Mouse (Mus musculus) neural tube, embryonic 13.5 days (tissue): Measurements from ENCODE around the gene Fam160b1. TPM values are rescaled to one million over a fixed set of nuclear protein-coding genes. Genes with fewer than 3 reads are reported as not detected.

Source experiments
- ATAC-seq: fragments of 200-750 bp; cut with Nextera tagmentation; 2 replicates; pipeline ENCODE4 v1.8.0; 2017; ENCODE audit warnings: low read depth, mild to moderate bottlenecking, moderate TSS enrichment, moderate library complexity
- H3K27ac ChIP-seq: fragments of 300-500 bp; sonication (generic); replicated peaks from 2 replicates; pipeline ENCODE4 v1.5.1; 2015; ENCODE audit warnings: moderate library complexity, mild to moderate bottlenecking, inconsistent platforms
- H3K27me3 ChIP-seq: fragments of 300-500 bp; sonication (generic); 2 replicates; pipeline ENCODE4 v1.6.1; 2015; ENCODE audit warnings: mild to moderate bottlenecking, inconsistent platforms
- H3K36me3 ChIP-seq: fragments of 300-500 bp; sonication (generic); 2 replicates; pipeline ENCODE4 v1.6.1; 2015; ENCODE audit warnings: mild to moderate bottlenecking, inconsistent platforms
- H3K4me1 ChIP-seq: fragments of 300-500 bp; sonication (generic); replicated peaks from 2 replicates; pipeline ENCODE4 v1.6.1; 2015; ENCODE audit warnings: inconsistent platforms
- H3K4me2 ChIP-seq: fragments of 300-500 bp; sonication (generic); 2 replicates; pipeline ENCODE4 v1.6.1; 2015; ENCODE audit warnings: inconsistent platforms, mild to moderate bottlenecking, moderate library complexity
- H3K4me3 ChIP-seq: fragments of 300-500 bp; sonication (generic); 2 replicates; pipeline ENCODE4 v1.5.1; 2015; ENCODE audit warnings: mild to moderate bottlenecking, inconsistent platforms
- H3K9ac ChIP-seq: fragments of 300-500 bp; sonication (generic); 2 replicates; pipeline ENCODE4 v1.6.1; 2015; ENCODE audit warnings: moderate library complexity, mild to moderate bottlenecking, inconsistent platforms
- H3K9me3 ChIP-seq: fragments of 300-500 bp; sonication (generic); 2 replicates; pipeline ENCODE4 v1.6.1; 2016; ENCODE audit warnings: inconsistent platforms
- WGBS: fragments of 180-500 bp; shearing (Covaris S2); methylation state at CpG from one replicate; pipeline ENCODE4 v1.1.7; 2015; 5-methylcytosine and 5-hydroxymethylcytosine counted together
- polyA plus RNA-seq: library from polyadenylated mRNA; unstranded; fragments of >200 nt; fragmentation: Nextera tagmentation; extraction: Ambion mirVana; gene quantifications from 2 replicates; pipeline ENCODE4 v1.2.1, GENCODE M21; 2015

The Fam160b1 gene
- polyA plus RNA-seq, 1 experiment from 2014 or later: 13.3 TPM

DNA sequence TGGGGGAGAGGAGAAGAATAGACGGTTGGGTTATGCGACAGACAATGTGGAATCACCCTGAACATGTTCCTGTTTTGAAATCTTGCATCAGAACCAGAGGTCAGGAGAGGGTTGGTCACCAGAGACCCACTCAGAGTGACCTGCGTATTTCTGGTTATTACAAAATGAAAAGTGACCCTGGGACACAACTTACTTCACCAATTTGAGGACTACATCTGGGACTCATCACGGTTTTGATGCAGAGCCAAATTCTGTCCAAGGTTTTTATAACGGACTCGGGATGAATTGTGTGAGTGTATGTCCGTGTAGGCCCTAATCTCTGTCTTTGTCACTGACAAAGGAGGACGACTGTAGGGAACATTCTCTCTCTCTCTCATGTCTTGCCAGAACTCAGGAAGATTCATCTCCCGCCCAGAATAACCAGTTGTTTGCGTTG is 76.1 kb downstream of the Fam160b1 start:
- H3K4me2 ChIP-seq: no peak overlapping the region
- ATAC-seq: no peak

DNA sequence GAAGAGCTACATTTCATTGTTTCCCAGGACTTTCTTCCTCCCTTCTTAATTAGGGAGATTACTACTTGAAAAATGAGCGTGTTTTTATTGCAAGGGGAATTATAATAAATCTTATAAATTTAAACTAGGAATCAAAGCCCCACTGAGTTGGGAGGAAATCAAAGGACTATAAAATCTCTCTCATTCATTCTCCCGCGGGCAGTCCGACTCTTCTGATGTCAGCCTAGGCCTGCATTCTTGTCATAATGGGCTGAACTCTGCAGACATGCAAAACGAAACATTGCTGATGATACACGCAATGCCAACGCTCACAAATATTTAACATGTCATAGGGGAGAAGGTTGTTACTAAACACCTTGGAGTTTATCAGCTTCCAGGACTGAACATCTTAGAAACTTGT is 76.6 kb downstream of the Fam160b1 start:
- WGBS: 55% methylated on average over 7 of the region's 7 CpGs
- no peak for ATAC-seq
- Histone ChIP-seq H3K4me1 (peaks cover 48% of the 10 kb centered on the region), H3K36me3 (no peaks in the 10 kb centered on the region), H3K27me3 (no peaks in the 10 kb centered on the region), H3K4me3 (no peak overlapping the region), H3K4me2 (no peak overlapping the region), H3K27ac (no peak overlapping the region), H3K9ac (no peak overlapping the region), H3K9me3 (no peaks in the 10 kb centered on the region)

More for the DNA sequence above, 76.1 kb downstream of the Fam160b1 start:
- Histone ChIP-seq H3K9me3 (no peaks in the 10 kb centered on the region), H3K4me1 (peaks cover 50% of the 10 kb centered on the region), H3K36me3 (no peaks in the 10 kb centered on the region), H3K27ac (0 out of 2 replicates have a peak overlapping the region, but pooled peaks have one; percentile 10), H3K9ac (no peak overlapping the region), H3K27me3 (no peaks in the 10 kb centered on the region), H3K4me3 (no peak overlapping the region)
- 64% methylated on average over 10 of the region's 10 CpGs for WGBS

Other genes with a start within 250 kb of the Fam160b1 start
- gene Ablim1, start 45.8 kb upstream of the Fam160b1 start, polyA plus RNA-seq: 46.5 and 48.0 TPM in 2 replicates
- gene Trub1, start 92.2 kb downstream of the Fam160b1 start, polyA plus RNA-seq: 15.1 and 15.7 TPM in 2 replicates